Mouse (Mus musculus) midbrain, embryonic 11.5 days (tissue): Measurements from ENCODE around the gene Rbfox1. TPM values are rescaled to one million over a fixed set of nuclear protein-coding genes. Genes with fewer than 3 reads are reported as not detected.

Source experiments
- ATAC-seq: fragments of 200-750 bp; cut with Nextera tagmentation; 2 replicates; pipeline ENCODE4 v1.8.0; 2017; ENCODE audit warnings: moderate TSS enrichment, moderate library complexity; ENCODE audit not compliant: low FRiP score
- DNase-seq: peaks from one replicate; pipeline ENCODE4 v3.0.0; 2015; ENCODE audit warnings: low spot score; ENCODE audit errors: missing footprints
- H3K27ac ChIP-seq: fragments of 300-500 bp; sonication (generic); 2 replicates; pipeline ENCODE4 v1.5.1; 2014; ENCODE audit warnings: low read depth, low read length
- H3K27me3 ChIP-seq: fragments of 300-500 bp; sonication (generic); 2 replicates; pipeline ENCODE4 v1.6.1; 2014; ENCODE audit warnings: mild to moderate bottlenecking, low read length, moderate library complexity, mixed read lengths; ENCODE audit not compliant: control insufficient read depth, insufficient read depth
- H3K36me3 ChIP-seq: fragments of 300-500 bp; sonication (generic); 2 replicates; pipeline ENCODE4 v1.6.1; 2014; ENCODE audit warnings: mild to moderate bottlenecking, low read length, moderate library complexity, mixed read lengths; ENCODE audit not compliant: control insufficient read depth, insufficient read depth
- H3K4me1 ChIP-seq: fragments of 300-500 bp; sonication (generic); 2 replicates; pipeline ENCODE4 v1.6.1; 2014; ENCODE audit warnings: low read length; ENCODE audit not compliant: control insufficient read depth, insufficient read depth
- H3K4me2 ChIP-seq: fragments of 300-500 bp; sonication (generic); 2 replicates; pipeline ENCODE4 v1.6.1; 2014; ENCODE audit warnings: mild to moderate bottlenecking, moderate library complexity
- H3K4me3 ChIP-seq: fragments of 300-500 bp; sonication (generic); 2 replicates; pipeline ENCODE4 v1.5.1; 2014; ENCODE audit warnings: low read depth, low read length
- H3K9ac ChIP-seq: fragments of 300-500 bp; sonication (generic); 2 replicates; pipeline ENCODE4 v1.6.1; 2014; ENCODE audit warnings: low read length
- H3K9me3 ChIP-seq: fragments of 300-500 bp; sonication (generic); 2 replicates; pipeline ENCODE4 v1.6.1; 2016; ENCODE audit warnings: low read length; ENCODE audit not compliant: control insufficient read depth
- WGBS: fragments of 180-500 bp; shearing (Covaris S2); extraction: QIAGEN DNeasy Blood & Tissue Kit; methylation state at CpG from one replicate; pipeline ENCODE4 v1.1.7; 2014; 5-methylcytosine and 5-hydroxymethylcytosine counted together
- polyA plus RNA-seq: library from polyadenylated mRNA; unstranded; fragments of >200 nt; fragmentation: Nextera tagmentation; extraction: Ambion mirVana; gene quantifications from 2 replicates; pipeline ENCODE4 v1.2.1, GENCODE M21; 2014

Gene Rbfox1
- polyA plus RNA-seq, 1 experiment from 2014 or later = 6.1 TPM

GRCm38 (mm10) chr16:6914531-6914930 is 1029.4 kb downstream of the Rbfox1 start:
- WGBS = 85% methylated on average over 4 of the region's 4 CpGs
- no peaks in the 10 kb centered on the region for H3K36me3 ChIP-seq
- DNase-seq (no peak), ATAC-seq (no peak)
- no peak overlapping the region for H3K4me2 ChIP-seq
- no peaks in the 10 kb centered on the region for H3K9me3 ChIP-seq
- H3K27me3 ChIP-seq = no peaks in the 10 kb centered on the region
- no peak overlapping the region for H3K27ac ChIP-seq
- no peak overlapping the region for H3K4me3 ChIP-seq
- H3K4me1 ChIP-seq = no peaks in the 10 kb centered on the region
- no peak overlapping the region for H3K9ac ChIP-seq

DNA sequence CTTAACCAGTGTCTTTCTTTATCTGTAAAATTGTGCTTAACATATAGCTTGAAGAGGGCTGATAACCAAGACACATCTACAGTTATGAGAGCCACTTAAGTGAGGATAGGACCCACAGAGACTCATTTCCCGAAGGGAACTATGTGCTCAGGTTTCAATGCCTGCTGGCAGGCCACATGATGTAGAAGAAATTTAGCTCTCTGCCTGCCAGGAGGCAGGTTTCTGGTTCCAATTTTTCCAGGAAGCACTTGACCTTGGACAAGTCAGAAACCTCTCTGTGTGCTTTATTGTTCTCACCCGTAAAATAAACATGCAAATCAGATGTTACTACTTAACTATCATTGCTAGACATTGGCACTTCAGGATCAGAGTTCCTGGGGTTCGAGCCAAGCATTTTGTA is 1033.5 kb downstream of the Rbfox1 start:
- Histone ChIP-seq H3K4me2 (no peak overlapping the region), H3K36me3 (no peaks in the 10 kb centered on the region), H3K4me3 (no peak overlapping the region), H3K9me3 (no peaks in the 10 kb centered on the region), H3K27me3 (no peaks in the 10 kb centered on the region), H3K9ac (no peak overlapping the region), H3K27ac (no peak overlapping the region), H3K4me1 (no peaks in the 10 kb centered on the region)
- DNase-seq = no peak
- WGBS = 64% methylated on average over 3 of the region's 3 CpGs
- ATAC-seq = no peak

DNA sequence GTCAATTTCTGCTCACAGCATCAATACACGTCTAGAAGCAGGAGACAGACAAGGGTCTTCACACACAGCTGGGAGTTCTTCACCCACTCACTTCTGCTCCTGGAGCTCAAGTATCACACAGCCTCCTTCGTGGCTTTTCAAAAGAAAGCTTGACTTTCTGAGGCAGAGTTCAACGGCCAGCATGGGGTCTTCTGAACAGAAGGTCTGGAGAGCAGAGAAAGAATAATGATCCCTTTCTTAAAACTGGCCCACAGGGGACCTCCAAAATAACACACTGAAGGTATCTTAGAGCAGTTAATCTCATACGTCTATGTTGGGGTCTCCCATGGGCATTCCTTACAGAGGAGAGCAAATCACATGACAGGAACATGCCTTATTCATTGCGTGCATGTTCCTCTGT is 1034.5 kb downstream of the Rbfox1 start:
- no peak overlapping the region for H3K4me3 ChIP-seq
- no peaks in the 10 kb centered on the region for H3K4me1 ChIP-seq
- H3K9me3 ChIP-seq = no peaks in the 10 kb centered on the region
- no peaks in the 10 kb centered on the region for H3K27me3 ChIP-seq
- H3K36me3 ChIP-seq = no peaks in the 10 kb centered on the region
- ATAC-seq (no peak), DNase-seq (no peak)
- no peak overlapping the region for H3K27ac ChIP-seq
- H3K4me2 ChIP-seq = no peak overlapping the region
- H3K9ac ChIP-seq = no peak overlapping the region
- 40% methylated on average over 5 of the region's 5 CpGs for WGBS

DNA sequence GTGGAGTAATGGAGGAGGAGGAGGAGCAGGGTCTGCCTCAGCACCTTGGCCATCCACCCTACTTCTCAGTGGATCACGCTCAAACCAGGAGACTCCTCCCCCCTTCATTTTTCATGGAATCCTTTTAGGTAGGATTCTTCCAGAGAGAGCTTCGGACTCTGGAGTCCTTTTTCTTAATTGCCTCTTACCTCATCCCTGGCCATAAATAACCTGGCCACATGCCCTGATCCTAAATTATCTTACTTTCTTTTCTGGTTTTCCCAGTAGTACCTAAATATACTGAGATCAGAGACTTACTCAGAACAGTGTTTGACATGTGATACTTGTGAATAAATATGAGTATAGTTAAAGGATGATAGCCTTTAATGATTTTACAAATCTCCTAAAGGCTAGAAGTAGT is 1042.5 kb downstream of the Rbfox1 start:
- ATAC-seq (no peak), DNase-seq (no peak)
- Histone ChIP-seq H3K4me2 (no peak overlapping the region), H3K4me1 (no peaks in the 10 kb centered on the region), H3K36me3 (no peaks in the 10 kb centered on the region), H3K27me3 (no peaks in the 10 kb centered on the region), H3K4me3 (no peak overlapping the region), H3K9ac (no peak overlapping the region), H3K9me3 (no peaks in the 10 kb centered on the region), H3K27ac (no peak overlapping the region)
- WGBS = 77% methylated on average over 2 of the region's 2 CpGs

- Histone ChIP-seq H3K36me3 (no peaks in the 10 kb centered on the region), H3K4me2 (no peak overlapping the region), H3K9ac (no peak overlapping the region), H3K27me3 (no peaks in the 10 kb centered on the region), H3K4me1 (no peaks in the 10 kb centered on the region), H3K27ac (no peak overlapping the region), H3K4me3 (no peak overlapping the region), H3K9me3 (no peaks in the 10 kb centered on the region)
- 69% methylated on average over 3 of the region's 3 CpGs for WGBS
- no peak for DNase-seq
- no peak for ATAC-seq
Measured at GRCm38 (mm10) chr16:6930795-6931194, 1045.6 kb downstream of the Rbfox1 start.

DNA sequence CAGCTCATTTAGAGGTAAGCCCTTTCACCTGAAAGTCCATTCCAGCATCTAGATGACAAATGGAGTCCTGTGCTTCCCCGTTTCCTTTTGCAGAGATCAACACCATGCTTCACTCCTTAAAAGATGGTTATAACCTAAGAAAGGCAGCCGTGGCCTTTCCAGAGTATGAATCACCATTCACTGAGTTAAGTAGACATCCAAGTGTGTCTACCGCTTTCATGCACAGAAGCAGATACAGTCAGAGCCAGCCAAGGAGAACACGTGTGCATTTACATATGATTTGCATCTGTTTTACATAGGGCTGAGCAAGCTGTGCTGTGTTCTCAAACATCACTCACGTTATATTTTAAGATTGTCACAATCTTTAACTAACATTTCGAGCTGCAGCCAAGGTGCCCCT is 1061.0 kb downstream of the Rbfox1 start:
- H3K36me3 ChIP-seq = no peaks in the 10 kb centered on the region
- no peaks in the 10 kb centered on the region for H3K27me3 ChIP-seq
- no peak overlapping the region for H3K9ac ChIP-seq
- H3K4me1 ChIP-seq = no peaks in the 10 kb centered on the region
- no peak overlapping the region for H3K4me2 ChIP-seq
- 83% methylated on average over 6 of the region's 6 CpGs for WGBS
- no peak overlapping the region for H3K27ac ChIP-seq
- H3K4me3 ChIP-seq = no peak overlapping the region
- ATAC-seq = no peak
- H3K9me3 ChIP-seq = no peaks in the 10 kb centered on the region
- DNase-seq = no peak

DNA sequence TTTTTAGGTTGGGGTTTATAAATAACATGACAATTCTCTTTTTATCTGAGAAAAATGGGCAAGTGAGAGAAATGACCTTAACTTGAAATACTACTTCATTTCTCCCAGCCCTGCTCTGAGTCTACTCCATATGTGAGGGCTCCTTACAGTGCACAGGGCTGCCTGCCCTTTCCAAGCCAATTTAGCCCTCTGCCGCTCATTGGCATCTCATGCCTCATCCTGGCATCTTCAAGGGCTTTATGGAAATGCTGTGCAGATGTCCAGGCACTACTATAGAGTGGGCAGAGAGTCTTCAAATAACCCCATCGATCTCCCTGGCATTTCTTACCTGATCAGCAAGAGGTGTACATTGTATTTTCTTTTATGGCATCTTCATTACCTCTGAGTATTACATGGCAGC is 1064.5 kb downstream of the Rbfox1 start:
- no peak overlapping the region for H3K4me2 ChIP-seq
- no peak for DNase-seq
- H3K27me3 ChIP-seq = no peaks in the 10 kb centered on the region
- H3K27ac ChIP-seq = no peak overlapping the region
- no peak overlapping the region for H3K9ac ChIP-seq
- H3K36me3 ChIP-seq = no peaks in the 10 kb centered on the region
- H3K4me1 ChIP-seq = no peaks in the 10 kb centered on the region
- WGBS = 84% methylated on average over 2 of the region's 2 CpGs
- H3K4me3 ChIP-seq = no peak overlapping the region
- no peak for ATAC-seq
- no peaks in the 10 kb centered on the region for H3K9me3 ChIP-seq

GRCm38 (mm10) chr16:6955102-6955675 is 1070.0 kb downstream of the Rbfox1 start:
- H3K27me3 ChIP-seq = no peaks in the 10 kb centered on the region

GRCm38 (mm10) chr16:6961931-6962379 is 1076.8 kb downstream of the Rbfox1 start:
- DNase-seq (no peak), ATAC-seq (no peak)
- Histone ChIP-seq H3K36me3 (no peaks in the 10 kb centered on the region), H3K27ac (no peak overlapping the region), H3K27me3 (no peaks in the 10 kb centered on the region), H3K9ac (no peak overlapping the region), H3K4me1 (peaks cover 13% of the 10 kb centered on the region), H3K4me3 (no peak overlapping the region), H3K4me2 (no peak overlapping the region), H3K9me3 (no peaks in the 10 kb centered on the region)
- WGBS = 46% methylated on average over 2 of the region's 2 CpGs

More at GRCm38 (mm10) chr16:6955102-6955675, 1070.0 kb downstream of the Rbfox1 start:
- no peaks in the 10 kb centered on the region for H3K9me3 ChIP-seq
- DNase-seq (no peak), ATAC-seq (no peak)
- 84% methylated on average over 6 of the region's 6 CpGs for WGBS
- H3K9ac ChIP-seq = no peak overlapping the region
- no peak overlapping the region for H3K27ac ChIP-seq
- no peak overlapping the region for H3K4me3 ChIP-seq
- H3K36me3 ChIP-seq = no peaks in the 10 kb centered on the region
- no peaks in the 10 kb centered on the region for H3K4me1 ChIP-seq
- H3K4me2 ChIP-seq = no peak overlapping the region
